Mouse (Mus musculus) heart, postnatal 0 days (tissue): ENCODE data around the gene Cnot4.

Experiments used
- CTCF ChIP-seq: IDR thresholded peaks from 2 replicates; pipeline ENCODE4 v1.5.1; 2016; ENCODE audit warnings: antibody characterized with exemption, control low read depth, low read depth
- EP300 ChIP-seq: IDR thresholded peaks from 2 replicates; pipeline ENCODE4 v1.6.1; 2016; ENCODE audit warnings: antibody characterized with exemption, low read depth

GRCm38 (mm10) chr6:35016624-35017023 is 116.9 kb downstream of the Cnot4 start:
- no peak for TF ChIP-seq CTCF
- no peak for TF ChIP-seq EP300
